Mouse (Mus musculus): Measurements from ENCODE around the gene Gm49322.
A peak's percentile ranks its signal among the peaks of the same experiment; 100 is the strongest.
"Not testable (repeated sequence)": the region's sequence is repeated elsewhere in the genome, so short reads cannot be mapped to it uniquely, and the experiment has no call there.

The Gm49322 gene

GRCm38 (mm10) chr10:80605721-80606120, at the start of gene Gm49322:
TSS of gene Gm49322 (plus strand) at chr10:80606021.
- DNase-seq (ENCODE audit: low read depth, low spot score), result not testable (repeated sequence)

- DNase-seq (ENCODE audit: low read depth, low spot score), result peak; percentile 83
Observed at GRCm38 (mm10) chr10:80557346-80557965, 48.4 kb upstream of the Gm49322 start.

- no peak for DNase-seq (ENCODE audit: low read depth, low spot score)
Observed at GRCm38 (mm10) chr10:80559431-80559830, 46.4 kb upstream of the Gm49322 start.

GRCm38 (mm10) chr10:80560621-80561020, 45.2 kb upstream of the Gm49322 start:
- DNase-seq (ENCODE audit: low read depth, low spot score), result no peak

- DNase-seq (ENCODE audit: low read depth, low spot score), result peak; percentile 96
Observed at GRCm38 (mm10) chr10:80561116-80561944, 44.5 kb upstream of the Gm49322 start, which contains the start of gene Rexo1. TSS of gene Rexo1 (minus strand) at chr10:80561560.

- peak; percentile 92 for DNase-seq (ENCODE audit: low read depth, low spot score)
Observed at GRCm38 (mm10) chr10:80566375-80567092, 39.3 kb upstream of the Gm49322 start.

GRCm38 (mm10) chr10:80568876-80569275, 36.9 kb upstream of the Gm49322 start:
- no peak for DNase-seq (ENCODE audit: low read depth, low spot score)

- peak; percentile 93 for DNase-seq (ENCODE audit: low read depth, low spot score)
Observed at GRCm38 (mm10) chr10:80569664-80570066, 36.2 kb upstream of the Gm49322 start.

- no peak for DNase-seq (ENCODE audit: low read depth, low spot score)
Observed at GRCm38 (mm10) chr10:80570419-80570818, 35.4 kb upstream of the Gm49322 start.

GRCm38 (mm10) chr10:80570871-80571836, 34.7 kb upstream of the Gm49322 start:
- DNase-seq (ENCODE audit: low read depth, low spot score), result peak; percentile 51

GRCm38 (mm10) chr10:80572477-80572876, 33.3 kb upstream of the Gm49322 start:
- DNase-seq (ENCODE audit: low read depth, low spot score), result no peak

GRCm38 (mm10) chr10:80573944-80574343, 31.9 kb upstream of the Gm49322 start:
- DNase-seq (ENCODE audit: low read depth, low spot score), result peak; percentile 34

GRCm38 (mm10) chr10:80574896-80575295, 30.9 kb upstream of the Gm49322 start:
- DNase-seq (ENCODE audit: low read depth, low spot score), result no peak

- DNase-seq (ENCODE audit: low read depth, low spot score), result no peak
Observed at GRCm38 (mm10) chr10:80575925-80576324, 29.9 kb upstream of the Gm49322 start.

- DNase-seq (ENCODE audit: low read depth, low spot score), result peak; percentile 76
Observed at GRCm38 (mm10) chr10:80576351-80577194, 29.2 kb upstream of the Gm49322 start.

GRCm38 (mm10) chr10:80577195-80578130, 28.4 kb upstream of the Gm49322 start, which contains the start of gene Klf16:
TSS of gene Klf16 (minus strand) at chr10:80577321.
- DNase-seq (ENCODE audit: low read depth, low spot score), result peak; percentile 97

GRCm38 (mm10) chr10:80578131-80578750, 27.6 kb upstream of the Gm49322 start:
- DNase-seq (ENCODE audit: low read depth, low spot score), result peak; percentile 95

GRCm38 (mm10) chr10:80578911-80579310, 26.9 kb upstream of the Gm49322 start:
- peak; percentile 95 for DNase-seq (ENCODE audit: low read depth, low spot score)

Measured in ZHBTc4 (cell line).